Mouse (Mus musculus): ENCODE data around the gene Fkbp14. TPM values are rescaled to one million over a fixed set of nuclear protein-coding genes. Genes with fewer than 3 reads are reported as not detected.

Fkbp14 gene
- total and polyA plus RNA-seq, 3 experiments: 5.4 to 10.7 (median 7.6) TPM

- no peaks in the 10 kb centered on the region; the same call in none of the 2 replicates for H3K4me1 ChIP-seq (ENCODE audit: control insufficient read depth, insufficient read depth, low read length)
- no peak overlapping the region for H3K4me3 ChIP-seq
- intact Hi-C loops (cut with DNase I): no loop called here
- H3K36me3 ChIP-seq (ENCODE audit: control insufficient read depth, insufficient read depth, low read length): no peaks in the 10 kb centered on the region
- H3K27ac ChIP-seq: no peak overlapping the region
- no peak for TF ChIP-seq POLR2A (IDR thresholded peaks at IDR 0.05; ENCODE audit: insufficient read depth, low read depth, low read length)
- TF ChIP-seq CTCF (IDR thresholded peaks at IDR 0.05): no peak
- TF ChIP-seq EP300 (IDR thresholded peaks at IDR 0.05; ENCODE audit: insufficient read depth, low read depth, low read length): no peak
- 64% methylated on average over 7 of the region's 7 CpGs for WGBS
- DNase-seq: no peak
- no peaks in the 10 kb centered on the region for H3K79me2 ChIP-seq (replicated peaks; ENCODE audit: control insufficient read depth, insufficient read depth, low read length)
- H3K9ac ChIP-seq (ENCODE audit: low read depth, low read length): no peak overlapping the region
- H3K27me3 ChIP-seq (ENCODE audit: control insufficient read depth, insufficient read depth, low read length): no peaks in the 10 kb centered on the region
These were observed 38.6 kb downstream of the Fkbp14 start for GRCm38 (mm10) chr6:54558466-54558865.

- no peaks in the 10 kb centered on the region for H3K79me2 ChIP-seq (replicated peaks; ENCODE audit: control insufficient read depth, insufficient read depth, low read length)
- no peaks in the 10 kb centered on the region; the same call in none of the 2 replicates for H3K4me1 ChIP-seq (ENCODE audit: control insufficient read depth, insufficient read depth, low read length)
- TF ChIP-seq EP300 (IDR thresholded peaks at IDR 0.05; ENCODE audit: insufficient read depth, low read depth, low read length) (no peak), POLR2A (IDR thresholded peaks at IDR 0.05; ENCODE audit: insufficient read depth, low read depth, low read length) (no peak), CTCF (IDR thresholded peaks at IDR 0.05) (no peak)
- DNase-seq: no peak
- H3K27ac ChIP-seq: no peak overlapping the region
- H3K36me3 ChIP-seq (ENCODE audit: control insufficient read depth, insufficient read depth, low read length): no peaks in the 10 kb centered on the region
- intact Hi-C loops (cut with DNase I): no loop called here
- WGBS: 92% methylated on average over 7 of the region's 7 CpGs
- no peaks in the 10 kb centered on the region for H3K27me3 ChIP-seq (ENCODE audit: control insufficient read depth, insufficient read depth, low read length)
- H3K4me3 ChIP-seq: no peak overlapping the region
- no peak overlapping the region for H3K9ac ChIP-seq (ENCODE audit: low read depth, low read length)
These were observed 39.4 kb downstream of the Fkbp14 start for GRCm38 (mm10) chr6:54557671-54558070.

- Histone ChIP-seq H3K4me3 (no peak overlapping the region), H3K79me2 (replicated peaks; ENCODE audit: control insufficient read depth, insufficient read depth, low read length) (no peaks in the 10 kb centered on the region), H3K36me3 (ENCODE audit: control insufficient read depth, insufficient read depth, low read length) (no peaks in the 10 kb centered on the region), H3K4me1 (ENCODE audit: control insufficient read depth, insufficient read depth, low read length) (no peaks in the 10 kb centered on the region; the same call in none of the 2 replicates), H3K27ac (no peak overlapping the region), H3K27me3 (ENCODE audit: control insufficient read depth, insufficient read depth, low read length) (no peaks in the 10 kb centered on the region), H3K9ac (ENCODE audit: low read depth, low read length) (no peak overlapping the region)
- TF ChIP-seq EP300 (IDR thresholded peaks at IDR 0.05; ENCODE audit: insufficient read depth, low read depth, low read length): no peak
- TF ChIP-seq CTCF (IDR thresholded peaks at IDR 0.05): no peak
- no peak for TF ChIP-seq POLR2A (IDR thresholded peaks at IDR 0.05; ENCODE audit: insufficient read depth, low read depth, low read length)
- 73% methylated on average over 1 of the region's 1 CpGs for WGBS
- DNase-seq: no peak
- intact Hi-C loops (cut with DNase I): no loop called here
These were observed 41.3 kb downstream of the Fkbp14 start for GRCm38 (mm10) chr6:54555816-54556215.

DNA sequence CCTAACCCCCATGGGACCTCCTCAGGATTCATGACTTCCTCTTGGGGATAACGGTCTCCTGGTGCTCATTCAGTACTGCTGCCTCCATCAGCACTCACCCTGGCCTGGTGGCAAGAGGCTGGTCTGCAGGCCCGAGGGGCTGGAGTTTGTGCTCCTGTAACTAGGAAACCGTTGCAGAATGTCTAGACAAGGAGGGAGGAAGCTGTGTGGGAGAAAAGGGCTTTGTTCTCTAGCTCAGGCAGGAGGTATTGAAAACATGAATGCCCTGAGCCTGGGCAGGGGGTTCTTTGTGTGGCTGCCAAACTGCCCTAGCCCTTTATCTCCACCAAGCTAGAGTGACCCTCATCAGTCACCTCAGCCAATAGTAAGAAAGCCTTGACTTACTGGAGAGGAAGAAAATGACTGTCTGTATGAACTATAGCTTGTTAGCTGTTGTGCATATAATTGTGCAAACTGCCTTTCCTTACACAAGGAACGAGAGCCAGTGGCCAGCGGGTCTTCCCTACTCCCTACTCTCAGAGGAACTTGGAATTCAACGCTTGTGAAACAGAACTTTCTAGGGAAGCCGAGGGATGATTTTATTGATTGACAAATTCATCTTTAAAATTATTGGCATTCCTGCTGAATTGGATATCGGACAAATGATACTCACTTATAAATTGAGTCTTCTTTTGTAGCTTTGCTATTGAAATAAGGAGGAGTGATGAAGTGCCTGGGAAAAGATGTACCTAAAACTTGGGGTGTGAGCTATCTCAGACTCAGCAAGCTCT lies 42.6 kb downstream of the Fkbp14 start:
- WGBS: 61% methylated on average over 8 of the region's 8 CpGs
- intact Hi-C loops (cut with DNase I): no loop called here
- no peak for TF ChIP-seq CTCF (IDR thresholded peaks at IDR 0.05)
- TF ChIP-seq EP300 (IDR thresholded peaks at IDR 0.05; ENCODE audit: insufficient read depth, low read depth, low read length): no peak
- TF ChIP-seq POLR2A (IDR thresholded peaks at IDR 0.05; ENCODE audit: insufficient read depth, low read depth, low read length): no peak
- no peaks in the 10 kb centered on the region for H3K27me3 ChIP-seq (ENCODE audit: control insufficient read depth, insufficient read depth, low read length)
- no peak overlapping the region for H3K9ac ChIP-seq (ENCODE audit: low read depth, low read length)
- H3K36me3 ChIP-seq (ENCODE audit: control insufficient read depth, insufficient read depth, low read length): no peaks in the 10 kb centered on the region
- H3K79me2 ChIP-seq (replicated peaks; ENCODE audit: control insufficient read depth, insufficient read depth, low read length): no peaks in the 10 kb centered on the region
- H3K4me3 ChIP-seq: no peak overlapping the region
- H3K4me1 ChIP-seq (ENCODE audit: control insufficient read depth, insufficient read depth, low read length): no peaks in the 10 kb centered on the region; the same call in none of the 2 replicates
- no peak for DNase-seq
- H3K27ac ChIP-seq: no peak overlapping the region

DNA sequence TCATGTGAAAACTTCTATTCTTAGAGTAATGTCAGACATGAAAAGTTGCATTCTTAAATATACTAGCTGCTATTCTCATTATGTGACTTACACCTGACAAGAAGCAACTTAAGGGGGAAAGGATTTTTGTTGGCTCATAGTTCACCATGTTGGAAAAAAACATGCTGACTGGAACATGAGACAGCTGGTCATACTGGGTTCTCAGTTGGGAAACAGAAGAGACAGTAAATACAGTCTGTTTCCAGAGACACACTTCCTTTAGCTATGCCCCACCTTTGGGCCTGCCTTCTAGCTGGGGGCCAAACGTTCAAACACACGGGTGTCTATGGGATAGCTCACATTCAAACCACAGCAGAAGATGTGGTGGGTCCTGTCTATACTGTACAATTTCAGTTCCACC lies 43.5 kb downstream of the Fkbp14 start:
- H3K9ac ChIP-seq (ENCODE audit: low read depth, low read length): no peak overlapping the region
- no peak overlapping the region for H3K27ac ChIP-seq
- no peak for TF ChIP-seq EP300 (IDR thresholded peaks at IDR 0.05; ENCODE audit: insufficient read depth, low read depth, low read length)
- no peak for TF ChIP-seq POLR2A (IDR thresholded peaks at IDR 0.05; ENCODE audit: insufficient read depth, low read depth, low read length)
- no peak for TF ChIP-seq CTCF (IDR thresholded peaks at IDR 0.05)
- no peak overlapping the region for H3K4me3 ChIP-seq
- no peaks in the 10 kb centered on the region for H3K27me3 ChIP-seq (ENCODE audit: control insufficient read depth, insufficient read depth, low read length)
- no peaks in the 10 kb centered on the region for H3K79me2 ChIP-seq (replicated peaks; ENCODE audit: control insufficient read depth, insufficient read depth, low read length)
- H3K36me3 ChIP-seq (ENCODE audit: control insufficient read depth, insufficient read depth, low read length): no peaks in the 10 kb centered on the region
- peaks cover 3% of the 10 kb centered on the region for H3K4me1 ChIP-seq (ENCODE audit: control insufficient read depth, insufficient read depth, low read length)
- 59% methylated on average over 2 of the region's 2 CpGs for WGBS
- intact Hi-C loops (cut with DNase I): no loop called here
- no peak for DNase-seq

- TF ChIP-seq EP300 (IDR thresholded peaks at IDR 0.05; ENCODE audit: insufficient read depth, low read depth, low read length) (no peak), CTCF (IDR thresholded peaks at IDR 0.05) (no peak), POLR2A (IDR thresholded peaks at IDR 0.05; ENCODE audit: insufficient read depth, low read depth, low read length) (no peak)
- H3K9ac ChIP-seq (ENCODE audit: low read depth, low read length): no peak overlapping the region
- intact Hi-C loops (cut with DNase I): no loop called here
- no peak overlapping the region for H3K27ac ChIP-seq
- no peak overlapping the region for H3K4me3 ChIP-seq
- DNase-seq: no peak
- H3K36me3 ChIP-seq (ENCODE audit: control insufficient read depth, insufficient read depth, low read length): no peaks in the 10 kb centered on the region
- peaks cover 3% of the 10 kb centered on the region for H3K4me1 ChIP-seq (ENCODE audit: control insufficient read depth, insufficient read depth, low read length)
- no peaks in the 10 kb centered on the region for H3K79me2 ChIP-seq (replicated peaks; ENCODE audit: control insufficient read depth, insufficient read depth, low read length)
- WGBS: 90% methylated on average over 9 of the region's 9 CpGs
- H3K27me3 ChIP-seq (ENCODE audit: control insufficient read depth, insufficient read depth, low read length): no peaks in the 10 kb centered on the region
These were observed 44.2 kb downstream of the Fkbp14 start for GRCm38 (mm10) chr6:54552721-54553413.
